Mouse (Mus musculus): ENCODE measurements around the gene Tdp1. TPM values are rescaled to one million over a fixed set of nuclear protein-coding genes. Genes with fewer than 3 reads are reported as not detected.

The Tdp1 gene
- polyA plus RNA-seq (2017; shearing (Covaris generic)): 34.3 TPM

GRCm38 (mm10) chr12:99884269-99885261, at the start of gene Tdp1, which contains the start of gene Efcab11:
Gene Tdp1 (plus strand): TSS chr12:99884517.
Gene Efcab11 (minus strand): TSS chr12:99884439.

GRCm38 (mm10) chr12:99964301-99965202, 80.2 kb downstream of the Tdp1 start, which contains the start of gene Kcnk13:
Gene Kcnk13 (plus strand): TSS chr12:99964499.

Other genes with a start within 250 kb of the Tdp1 start
- gene Efcab11, start 78 bp upstream of the Tdp1 start, polyA plus RNA-seq (2017; shearing (Covaris generic)): 0.78 TPM
- gene Kcnk13, start 80.0 kb downstream of the Tdp1 start, polyA plus RNA-seq (2017; shearing (Covaris generic)): not detected
- 178 TPM for gene Psmc1, start 225.6 kb downstream of the Tdp1 start, polyA plus RNA-seq (2017; shearing (Covaris generic))

All from CD4-positive, CD25-positive, alpha-beta regulatory T cell, adult 9 weeks (primary cell).